Mouse (Mus musculus): ENCODE results near the gene Fmod. TPM values are rescaled to one million over a fixed set of nuclear protein-coding genes. Genes with fewer than 3 reads are reported as not detected.

Gene Fmod
- polyA plus RNA-seq, 1 experiment from 2014 or later: 4.0 TPM

DNA sequence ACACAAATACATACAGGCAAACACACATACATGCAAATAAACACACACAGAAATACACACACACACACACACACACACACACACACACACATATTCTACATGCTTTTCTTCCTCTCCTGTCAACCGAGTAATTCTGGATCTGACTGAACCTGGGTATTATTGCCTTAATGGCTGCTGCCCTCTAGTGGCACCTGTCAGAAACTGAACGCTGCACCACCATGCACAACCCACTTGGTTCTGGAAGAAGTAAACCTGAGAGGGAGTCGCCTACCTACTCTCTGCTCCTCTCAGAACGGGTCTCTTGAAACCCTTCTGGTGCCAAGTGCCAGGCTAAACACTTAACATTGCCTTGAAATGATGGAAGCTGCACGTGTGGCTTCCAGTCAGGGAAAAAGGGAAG is 11.7 kb downstream of the Fmod start:
- H3K9me3 ChIP-seq (ENCODE audit: control insufficient read depth, low read length): no peaks in the 10 kb centered on the region
- no peaks in the 10 kb centered on the region for H3K27me3 ChIP-seq (ENCODE audit: control insufficient read depth, insufficient read depth, low read length)
- no peak overlapping the region for H3K27ac ChIP-seq (ENCODE audit: low read depth, low read length)
- WGBS: 4% methylated on average over 5 of the region's 5 CpGs
- H3K36me3 ChIP-seq (ENCODE audit: control insufficient read depth, insufficient read depth, low read length): no peaks in the 10 kb centered on the region
- H3K4me1 ChIP-seq (ENCODE audit: control insufficient read depth, insufficient read depth, low read length): peaks cover 4% of the 10 kb centered on the region; the same call in 1 of the 2 replicates
- H3K4me2 ChIP-seq (replicated peaks; ENCODE audit: low read depth, low read length): no peak overlapping the region
- H3K4me3 ChIP-seq (ENCODE audit: low read length): no peak overlapping the region
- no peak overlapping the region for H3K9ac ChIP-seq (ENCODE audit: low read depth, low read length)
- peak; percentile 60 for ATAC-seq (ENCODE audit: low FRiP score, low TSS enrichment)

DNA sequence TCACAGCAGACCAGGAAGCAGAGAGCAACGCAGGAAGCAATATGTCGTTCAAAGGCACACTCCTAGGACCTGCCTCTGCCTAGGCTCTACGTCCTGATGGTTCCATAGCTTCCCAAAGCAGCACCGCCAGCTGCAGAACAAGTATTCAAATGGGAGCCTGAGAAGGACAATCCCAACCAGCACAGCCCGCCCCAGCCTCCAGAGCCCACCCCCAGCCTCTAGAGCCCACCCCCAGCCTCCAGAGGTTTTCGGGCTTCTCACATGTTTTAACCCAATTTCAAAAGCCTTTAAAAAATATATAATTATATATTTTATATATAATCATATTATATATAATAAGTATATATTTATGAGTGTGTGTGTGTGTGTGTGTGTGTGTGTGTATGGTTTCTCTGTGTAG is 12.5 kb downstream of the Fmod start:
- ATAC-seq (ENCODE audit: low FRiP score, low TSS enrichment): no peak
- Histone ChIP-seq H3K36me3 (ENCODE audit: control insufficient read depth, insufficient read depth, low read length) (no peaks in the 10 kb centered on the region), H3K9me3 (ENCODE audit: control insufficient read depth, low read length) (no peaks in the 10 kb centered on the region), H3K4me2 (replicated peaks; ENCODE audit: low read depth, low read length) (no peak overlapping the region), H3K9ac (ENCODE audit: low read depth, low read length) (no peak overlapping the region), H3K27me3 (ENCODE audit: control insufficient read depth, insufficient read depth, low read length) (no peaks in the 10 kb centered on the region), H3K4me3 (ENCODE audit: low read length) (no peak overlapping the region), H3K27ac (ENCODE audit: low read depth, low read length) (no peak overlapping the region), H3K4me1 (ENCODE audit: control insufficient read depth, insufficient read depth, low read length) (peaks cover 4% of the 10 kb centered on the region; the same call in 1 of the 2 replicates)
- 61% methylated on average over 6 of the region's 6 CpGs for WGBS

DNA sequence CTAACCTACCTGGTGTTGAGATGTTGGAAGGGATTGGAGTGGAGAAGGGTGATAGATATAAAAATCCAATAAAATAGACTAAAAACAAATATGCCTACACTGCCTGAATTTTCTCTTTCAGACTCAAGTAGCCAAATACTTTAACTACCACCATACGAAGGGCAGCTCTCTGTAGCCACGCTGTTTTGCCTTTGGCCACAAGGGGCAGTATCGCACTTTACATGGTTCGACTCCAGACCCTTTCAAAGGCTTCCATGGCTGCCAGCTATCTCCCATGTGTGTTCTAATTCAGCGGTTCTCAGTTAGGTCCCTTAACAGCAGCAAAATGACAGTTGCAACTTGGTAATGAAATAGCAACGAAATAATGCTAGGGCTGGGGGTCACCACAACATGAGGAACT is 16.2 kb downstream of the Fmod start:
- Histone ChIP-seq H3K9ac (ENCODE audit: low read depth, low read length) (no peak overlapping the region), H3K27me3 (ENCODE audit: control insufficient read depth, insufficient read depth, low read length) (no peaks in the 10 kb centered on the region), H3K4me2 (replicated peaks; ENCODE audit: low read depth, low read length) (no peak overlapping the region), H3K4me3 (ENCODE audit: low read length) (no peak overlapping the region), H3K9me3 (ENCODE audit: control insufficient read depth, low read length) (no peaks in the 10 kb centered on the region), H3K4me1 (ENCODE audit: control insufficient read depth, insufficient read depth, low read length) (peaks cover 5% of the 10 kb centered on the region; the same call in 1 of the 2 replicates), H3K27ac (ENCODE audit: low read depth, low read length) (no peak overlapping the region), H3K36me3 (ENCODE audit: control insufficient read depth, insufficient read depth, low read length) (no peaks in the 10 kb centered on the region)
- 7% methylated on average over 6 of the region's 6 CpGs for WGBS
- ATAC-seq (ENCODE audit: low FRiP score, low TSS enrichment): peak; percentile 58; the same call in 1 of the 2 replicates

DNA sequence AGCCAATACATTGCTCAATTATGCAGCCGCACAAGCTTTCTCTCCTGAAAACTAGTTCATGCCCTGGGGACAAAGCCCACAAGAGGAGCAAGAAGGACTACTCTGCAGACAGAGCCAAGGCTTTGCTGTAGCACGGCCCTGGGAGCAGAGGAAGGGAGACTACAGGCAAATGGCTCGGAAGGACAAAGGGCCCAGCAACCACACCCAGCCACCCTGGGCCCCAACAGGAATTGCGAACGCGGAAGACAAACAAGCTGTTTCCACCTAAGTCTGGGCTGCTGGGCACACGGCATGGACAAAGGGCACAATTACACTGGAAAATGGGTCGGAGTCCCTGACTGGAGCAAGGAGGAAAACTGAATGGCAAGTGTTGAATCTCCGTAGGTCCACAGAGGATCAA is 18.0 kb downstream of the Fmod start:
- WGBS: 39% methylated on average over 9 of the region's 9 CpGs
- H3K4me3 ChIP-seq (ENCODE audit: low read length): no peak overlapping the region
- H3K27ac ChIP-seq (ENCODE audit: low read depth, low read length): peak overlapping the region; percentile 9; the same call in 1 of the 2 replicates
- ATAC-seq (ENCODE audit: low FRiP score, low TSS enrichment): no peak
- H3K27me3 ChIP-seq (ENCODE audit: control insufficient read depth, insufficient read depth, low read length): no peaks in the 10 kb centered on the region
- H3K9ac ChIP-seq (ENCODE audit: low read depth, low read length): no peak overlapping the region
- H3K4me2 ChIP-seq (replicated peaks; ENCODE audit: low read depth, low read length): no peak overlapping the region
- no peaks in the 10 kb centered on the region for H3K9me3 ChIP-seq (ENCODE audit: control insufficient read depth, low read length)
- peaks cover 11% of the 10 kb centered on the region for H3K4me1 ChIP-seq (ENCODE audit: control insufficient read depth, insufficient read depth, low read length)
- no peaks in the 10 kb centered on the region for H3K36me3 ChIP-seq (ENCODE audit: control insufficient read depth, insufficient read depth, low read length)

DNA sequence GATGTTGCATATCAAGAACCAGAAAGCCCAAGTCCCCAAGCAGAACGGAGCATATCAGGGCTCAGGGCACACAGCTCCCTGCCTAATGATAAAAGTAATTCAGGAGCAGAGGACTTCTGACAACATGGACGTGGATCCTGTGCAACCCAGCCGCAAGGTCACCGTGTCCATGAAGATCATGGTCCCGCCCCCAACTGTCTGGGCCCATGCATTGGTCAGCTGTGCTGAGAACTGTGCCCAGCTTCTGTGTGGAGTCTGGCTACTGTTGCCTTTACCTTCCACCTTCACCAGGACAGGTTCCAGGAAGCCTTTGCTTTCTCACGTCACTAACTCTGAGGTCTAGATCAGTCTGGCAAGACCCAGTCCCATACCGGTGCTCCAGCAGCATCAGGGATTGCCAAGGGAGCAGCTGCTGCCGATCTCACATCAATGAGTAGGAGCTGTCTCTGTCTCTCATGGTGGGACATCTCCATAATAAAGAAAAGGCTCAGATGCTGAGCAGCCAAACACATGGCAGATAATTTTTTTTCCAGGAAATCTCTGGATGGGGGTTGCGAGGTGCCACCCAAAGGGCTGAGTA is 18.7 kb downstream of the Fmod start:
- WGBS: 82% methylated on average over 9 of the region's 9 CpGs
- ATAC-seq (ENCODE audit: low FRiP score, low TSS enrichment): no peak
- Histone ChIP-seq H3K9ac (ENCODE audit: low read depth, low read length) (no peak overlapping the region), H3K36me3 (ENCODE audit: control insufficient read depth, insufficient read depth, low read length) (no peaks in the 10 kb centered on the region), H3K27ac (ENCODE audit: low read depth, low read length) (no peak overlapping the region), H3K9me3 (ENCODE audit: control insufficient read depth, low read length) (no peaks in the 10 kb centered on the region), H3K4me2 (replicated peaks; ENCODE audit: low read depth, low read length) (no peak overlapping the region), H3K4me3 (ENCODE audit: low read length) (no peak overlapping the region), H3K27me3 (ENCODE audit: control insufficient read depth, insufficient read depth, low read length) (no peaks in the 10 kb centered on the region), H3K4me1 (ENCODE audit: control insufficient read depth, insufficient read depth, low read length) (peaks cover 17% of the 10 kb centered on the region)

DNA sequence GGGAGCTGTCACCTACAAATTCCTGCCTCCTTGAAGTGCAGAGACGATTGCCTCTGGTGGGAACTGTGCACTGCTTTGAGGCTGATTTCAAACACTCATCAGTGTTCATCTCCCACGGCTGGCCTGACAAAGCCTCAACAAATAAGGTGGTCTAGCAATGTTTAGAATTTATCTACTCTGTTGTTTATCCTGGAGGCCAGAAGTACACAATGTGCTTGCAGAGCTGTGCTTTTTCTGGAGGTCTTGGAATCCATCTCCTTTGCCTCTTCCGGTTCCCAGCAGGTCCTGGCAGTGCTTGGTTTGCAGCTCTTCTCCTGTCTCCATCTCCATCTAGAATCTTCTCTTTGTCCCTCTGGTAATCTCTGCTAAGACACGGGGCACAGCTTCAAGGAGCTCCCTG is 19.2 kb downstream of the Fmod start:
- Histone ChIP-seq H3K27ac (ENCODE audit: low read depth, low read length) (no peak overlapping the region), H3K9me3 (ENCODE audit: control insufficient read depth, low read length) (no peaks in the 10 kb centered on the region), H3K36me3 (ENCODE audit: control insufficient read depth, insufficient read depth, low read length) (no peaks in the 10 kb centered on the region), H3K4me1 (ENCODE audit: control insufficient read depth, insufficient read depth, low read length) (peaks cover 20% of the 10 kb centered on the region), H3K4me2 (replicated peaks; ENCODE audit: low read depth, low read length) (no peak overlapping the region), H3K27me3 (ENCODE audit: control insufficient read depth, insufficient read depth, low read length) (no peaks in the 10 kb centered on the region), H3K4me3 (ENCODE audit: low read length) (no peak overlapping the region), H3K9ac (ENCODE audit: low read depth, low read length) (no peak overlapping the region)
- no peak for ATAC-seq (ENCODE audit: low FRiP score, low TSS enrichment)
- WGBS: 60% methylated on average over 4 of the region's 4 CpGs

DNA sequence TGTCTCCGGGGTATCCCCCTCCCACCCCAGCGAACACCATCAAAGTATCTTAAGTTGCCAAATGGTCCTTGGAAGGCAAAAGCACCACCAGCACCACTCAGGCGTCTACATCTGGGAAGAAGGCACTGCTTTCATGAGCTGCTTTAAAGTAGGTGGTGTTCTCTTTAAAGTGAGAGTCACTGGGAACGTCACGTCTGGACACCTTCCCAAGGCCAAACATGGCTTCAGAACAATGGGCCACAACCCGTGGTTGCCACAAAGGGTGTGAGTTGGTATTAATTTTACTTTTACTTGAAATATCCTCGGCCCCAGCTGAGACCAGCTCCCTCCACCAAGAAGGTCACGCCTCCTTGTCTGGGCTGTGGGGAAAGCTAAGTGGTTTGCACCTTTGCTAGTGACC is 20.7 kb downstream of the Fmod start:
- Histone ChIP-seq H3K4me3 (ENCODE audit: low read length) (no peak overlapping the region), H3K27ac (ENCODE audit: low read depth, low read length) (no peak overlapping the region), H3K36me3 (ENCODE audit: control insufficient read depth, insufficient read depth, low read length) (no peaks in the 10 kb centered on the region), H3K27me3 (ENCODE audit: control insufficient read depth, insufficient read depth, low read length) (no peaks in the 10 kb centered on the region), H3K4me1 (ENCODE audit: control insufficient read depth, insufficient read depth, low read length) (peaks cover 35% of the 10 kb centered on the region), H3K4me2 (replicated peaks; ENCODE audit: low read depth, low read length) (no peak overlapping the region), H3K9me3 (ENCODE audit: control insufficient read depth, low read length) (no peaks in the 10 kb centered on the region), H3K9ac (ENCODE audit: low read depth, low read length) (no peak overlapping the region)
- no peak for ATAC-seq (ENCODE audit: low FRiP score, low TSS enrichment)
- 48% methylated on average over 8 of the region's 8 CpGs for WGBS

DNA sequence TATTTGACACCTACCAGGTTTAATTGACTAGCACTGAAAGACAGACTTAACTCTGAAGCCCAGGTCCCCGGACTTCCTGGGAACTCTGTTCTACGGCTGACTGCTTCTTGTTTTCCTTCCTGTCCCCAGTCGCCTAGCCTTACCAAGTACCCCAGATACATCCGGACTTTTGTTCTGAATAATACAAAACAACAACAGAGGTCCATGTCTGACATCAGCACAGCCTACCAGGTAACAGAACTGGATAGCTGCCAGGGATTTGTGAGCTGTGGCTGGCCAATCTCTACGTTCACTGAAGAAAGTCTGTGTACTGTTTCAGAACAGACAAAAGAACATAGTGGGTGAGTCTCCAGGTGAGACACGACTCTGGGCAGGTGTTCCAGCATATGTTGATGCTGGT is 21.8 kb downstream of the Fmod start:
- ATAC-seq (ENCODE audit: low FRiP score, low TSS enrichment): no peak
- H3K27ac ChIP-seq (ENCODE audit: low read depth, low read length): no peak overlapping the region
- no peak overlapping the region for H3K9ac ChIP-seq (ENCODE audit: low read depth, low read length)
- no peak overlapping the region for H3K4me3 ChIP-seq (ENCODE audit: low read length)
- H3K4me2 ChIP-seq (replicated peaks; ENCODE audit: low read depth, low read length): no peak overlapping the region
- no peaks in the 10 kb centered on the region for H3K27me3 ChIP-seq (ENCODE audit: control insufficient read depth, insufficient read depth, low read length)
- H3K36me3 ChIP-seq (ENCODE audit: control insufficient read depth, insufficient read depth, low read length): no peaks in the 10 kb centered on the region
- H3K4me1 ChIP-seq (ENCODE audit: control insufficient read depth, insufficient read depth, low read length): peaks cover 46% of the 10 kb centered on the region
- WGBS: 32% methylated on average over 6 of the region's 6 CpGs
- H3K9me3 ChIP-seq (ENCODE audit: control insufficient read depth, low read length): no peaks in the 10 kb centered on the region

DNA sequence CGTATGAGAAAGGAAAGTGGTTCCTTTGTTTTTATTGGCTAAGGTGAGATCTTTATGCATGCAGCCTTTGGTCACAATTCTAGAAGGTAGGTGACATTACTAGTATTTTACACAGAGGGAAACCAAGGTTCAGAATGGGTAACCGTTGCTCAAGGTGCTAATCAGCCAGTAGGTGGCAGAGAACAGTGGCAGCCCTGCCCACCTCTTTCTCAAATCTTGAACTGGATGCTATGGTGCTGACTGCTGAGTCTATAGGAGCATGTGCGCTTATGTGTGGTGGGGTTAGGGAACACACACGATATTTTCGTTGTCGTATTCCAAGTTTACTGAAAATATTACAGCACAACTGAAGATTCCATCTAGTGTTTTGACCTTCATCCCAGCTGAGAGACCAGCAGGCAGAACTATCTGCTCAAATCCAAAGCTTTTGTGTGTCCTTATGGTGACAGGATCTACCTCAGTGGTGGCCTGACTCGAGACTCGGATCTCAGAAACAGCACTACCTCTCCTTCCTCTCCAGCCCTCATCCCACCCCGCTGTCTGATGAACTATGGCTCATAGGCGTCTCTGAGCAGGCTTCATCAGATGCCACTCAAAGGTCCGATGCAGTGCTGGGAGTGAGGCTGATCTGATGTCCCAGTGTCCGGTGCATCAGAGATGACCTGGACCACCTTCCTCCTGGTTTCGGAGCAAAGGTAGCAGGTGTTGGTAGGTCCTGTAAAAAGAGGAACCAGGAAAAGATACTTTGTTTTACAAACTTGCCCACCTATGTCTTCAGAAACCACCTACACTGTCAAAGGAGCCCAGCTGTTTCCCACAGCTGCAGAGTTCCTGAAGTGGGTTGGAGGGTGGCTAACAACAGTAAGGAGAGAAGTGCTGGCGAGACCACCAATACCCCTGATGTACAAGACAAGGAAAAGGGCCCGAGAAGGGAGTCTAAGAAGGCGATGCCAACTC is 23.0 kb downstream of the Fmod start:
- H3K9ac ChIP-seq (ENCODE audit: low read depth, low read length): peak overlapping the region; percentile 65; the same call in 1 of the 2 replicates
- ATAC-seq (ENCODE audit: low FRiP score, low TSS enrichment): no peak

More for the DNA sequence above, 23.0 kb downstream of the Fmod start:
- Histone ChIP-seq H3K4me2 (replicated peaks; ENCODE audit: low read depth, low read length) (peak overlapping the region; percentile 77), H3K4me1 (ENCODE audit: control insufficient read depth, insufficient read depth, low read length) (peaks cover 56% of the 10 kb centered on the region), H3K9me3 (ENCODE audit: control insufficient read depth, low read length) (no peaks in the 10 kb centered on the region), H3K36me3 (ENCODE audit: control insufficient read depth, insufficient read depth, low read length) (no peaks in the 10 kb centered on the region), H3K4me3 (ENCODE audit: low read length) (peak overlapping the region; percentile 31; the same call in 1 of the 2 replicates), H3K27me3 (ENCODE audit: control insufficient read depth, insufficient read depth, low read length) (no peaks in the 10 kb centered on the region), H3K27ac (ENCODE audit: low read depth, low read length) (peak overlapping the region; percentile 91)
- WGBS: 67% methylated on average over 16 of the region's 16 CpGs

Data from kidney, embryonic 14.5 days (tissue).